11 mouse cellular contexts compared by ENCODE assay signal in genomic region chr11:5498931-5499661, GRCm38 (mm10). TPM values are rescaled to one million over a fixed set of nuclear protein-coding genes. Genes with fewer than 3 reads are reported as not detected.
DNase-seq lines count a peak whose midpoint lies in the region; ATAC-seq lines count a peak whose summit lies in the region.
"Had no signal": no experiment of that assay in that cellular context is flagged by ENCODE, and none has a peak within 500 bp of the region (broad histone marks: within the 10 kb centered on the region; RNA-seq: fewer than 3 reads in every experiment).

No protein-coding gene starts in this region.

- H3K27me3 ChIP-seq in lung, embryonic 15.5 days = no peaks in the 10 kb centered on the region
- no peaks in the 10 kb centered on the region for H3K27me3 ChIP-seq in intestine, embryonic 15.5 days (replicated peaks)
- no peaks in the 10 kb centered on the region for H3K27me3 ChIP-seq in stomach, embryonic 16.5 days (ENCODE audit: control insufficient read depth, insufficient read depth, low read length)
- H3K27me3 ChIP-seq in midbrain, embryonic 14.5 days (ENCODE audit: control insufficient read depth, insufficient read depth, low read length) = no peaks in the 10 kb centered on the region
- H3K27me3 ChIP-seq: midbrain, embryonic 12.5 days had no signal

- ATAC-seq in lung, embryonic 15.5 days (ENCODE audit: borderline replicate concordance, extremely low read depth, low FRiP score, low TSS enrichment) = no peak
- ATAC-seq in intestine, embryonic 15.5 days = peak; percentile 79
- ATAC-seq in stomach, embryonic 16.5 days (ENCODE audit: insufficient read depth, low FRiP score) = peak; percentile 68
- no peak for ATAC-seq in midbrain, embryonic 14.5 days (ENCODE audit: low FRiP score, low TSS enrichment)
- ATAC-seq in megakaryocyte progenitor cell, adult 5-6 weeks (replicated peaks; ENCODE audit: poor library complexity) = no peak

- H3K4me2 ChIP-seq in lung, embryonic 15.5 days = no peak overlapping the region
- no peak overlapping the region for H3K4me2 ChIP-seq in intestine, embryonic 15.5 days (replicated peaks)
- no peak overlapping the region for H3K4me2 ChIP-seq in stomach, embryonic 16.5 days (ENCODE audit: low read depth, low read length)
- H3K4me2 ChIP-seq in midbrain, embryonic 14.5 days (ENCODE audit: low read length) = no peak overlapping the region
- H3K4me2 ChIP-seq: midbrain, embryonic 12.5 days had no signal

- WGBS in lung, embryonic 15.5 days = 48% methylated on average over 13 of the region's 13 CpGs
- 66% methylated on average over 13 of the region's 13 CpGs for WGBS in intestine, embryonic 15.5 days
- 50% methylated on average over 13 of the region's 13 CpGs for WGBS in stomach, embryonic 16.5 days
- 81% methylated on average over 13 of the region's 13 CpGs for WGBS in midbrain, embryonic 14.5 days

- no peaks in the 10 kb centered on the region for H3K36me3 ChIP-seq in lung, embryonic 15.5 days
- no peaks in the 10 kb centered on the region for H3K36me3 ChIP-seq in intestine, embryonic 15.5 days
- H3K36me3 ChIP-seq in stomach, embryonic 16.5 days (ENCODE audit: control insufficient read depth, insufficient read depth, low read length) = no peaks in the 10 kb centered on the region
- no peaks in the 10 kb centered on the region for H3K36me3 ChIP-seq in midbrain, embryonic 14.5 days (ENCODE audit: control insufficient read depth, insufficient read depth, low read length)
- H3K36me3 ChIP-seq: midbrain, embryonic 12.5 days had no signal

- H3K4me1 ChIP-seq in lung, embryonic 15.5 days = peaks cover 14% of the 10 kb centered on the region
- peaks cover 7% of the 10 kb centered on the region; the same call in 1 of the 2 replicates for H3K4me1 ChIP-seq in intestine, embryonic 15.5 days (replicated peaks)
- peaks cover 7% of the 10 kb centered on the region; the same call in 1 of the 2 replicates for H3K4me1 ChIP-seq in stomach, embryonic 16.5 days (ENCODE audit: control insufficient read depth, insufficient read depth, low read length)
- no peaks in the 10 kb centered on the region for H3K4me1 ChIP-seq in midbrain, embryonic 14.5 days (ENCODE audit: control insufficient read depth, insufficient read depth, low read length)
- H3K4me1 ChIP-seq: midbrain, embryonic 12.5 days had no signal

- H3K9ac ChIP-seq in lung, embryonic 15.5 days = no peak overlapping the region
- H3K9ac ChIP-seq in intestine, embryonic 15.5 days = no peak overlapping the region
- peak overlapping the region; percentile 4; the same call in 1 of the 2 replicates for H3K9ac ChIP-seq in stomach, embryonic 16.5 days (ENCODE audit: low read length)
- no peak overlapping the region for H3K9ac ChIP-seq in midbrain, embryonic 14.5 days (replicated peaks; ENCODE audit: low read length)
- H3K9ac ChIP-seq: midbrain, embryonic 12.5 days had no signal

- no peaks in the 10 kb centered on the region for H3K9me3 ChIP-seq in lung, embryonic 15.5 days
- H3K9me3 ChIP-seq in intestine, embryonic 15.5 days = no peaks in the 10 kb centered on the region
- no peaks in the 10 kb centered on the region for H3K9me3 ChIP-seq in stomach, embryonic 16.5 days (replicated peaks; ENCODE audit: control insufficient read depth, low read length)
- no peaks in the 10 kb centered on the region for H3K9me3 ChIP-seq in midbrain, embryonic 14.5 days (ENCODE audit: control insufficient read depth, low read length)
- H3K9me3 ChIP-seq: midbrain, embryonic 12.5 days had no signal

- DNase-seq in lung, postnatal 14 days = no peak
- peak; percentile 26 for DNase-seq in liver
- DNase-seq in midbrain, embryonic 14.5 days = no peak
- DNase-seq in B cell, adult 2 months = no peak
- DNase-seq: gastrocnemius, postnatal 25 days; thymus, postnatal 25 days had no signal

- H3K4me3 ChIP-seq in lung, embryonic 15.5 days = no peak overlapping the region
- H3K4me3 ChIP-seq in intestine, embryonic 15.5 days (replicated peaks) = no peak overlapping the region
- H3K4me3 ChIP-seq in stomach, embryonic 16.5 days (replicated peaks; ENCODE audit: low read length) = no peak overlapping the region
- no peak overlapping the region for H3K4me3 ChIP-seq in midbrain, embryonic 14.5 days (replicated peaks; ENCODE audit: low read depth, low read length)
- H3K4me3 ChIP-seq: midbrain, embryonic 12.5 days had no signal

- H3K27ac ChIP-seq in lung, embryonic 15.5 days = peak overlapping the region; percentile 65
- peak overlapping the region; percentile 51 for H3K27ac ChIP-seq in intestine, embryonic 15.5 days
- peak overlapping the region; percentile 77 for H3K27ac ChIP-seq in stomach, embryonic 16.5 days (ENCODE audit: low read length)
- H3K27ac ChIP-seq in midbrain, embryonic 14.5 days (replicated peaks; ENCODE audit: low read depth, low read length) = no peak overlapping the region
- H3K27ac ChIP-seq: midbrain, embryonic 12.5 days had no signal

RNA-seq across cellular contexts. Expression of gene Xbp1, which starts 21.4 kb away (rescaled TPM):
- 211 and 229 TPM in 2 replicates for polyA plus RNA-seq in lung, embryonic 15.5 days (2015; fragmentation: Nextera tagmentation; extraction: Ambion mirVana)
- polyA plus RNA-seq in intestine, embryonic 15.5 days (2015; fragmentation: Nextera tagmentation; extraction: Ambion mirVana) = 237 and 255 TPM in 2 replicates
- polyA plus RNA-seq in stomach, embryonic 16.5 days (2015; fragmentation: Nextera tagmentation; extraction: Ambion mirVana) = 238 and 248 TPM in 2 replicates
- polyA plus RNA-seq in midbrain, embryonic 14.5 days (2014; fragmentation: Nextera tagmentation; extraction: Ambion mirVana) = 130 and 138 TPM in 2 replicates
- 215 and 235 TPM in 2 replicates for total RNA-seq in megakaryocyte progenitor cell, adult 5-6 weeks (2015)
- total RNA-seq in megakaryocyte progenitor cell, adult 5-6 weeks (2017) = 165 and 167 TPM in 2 replicates

RNA-seq across cellular contexts. Expression of gene Ccdc117, which starts 42.9 kb away (rescaled TPM):
- 20.8 and 22.3 TPM in 2 replicates for polyA plus RNA-seq in lung, embryonic 15.5 days (2015; fragmentation: Nextera tagmentation; extraction: Ambion mirVana)
- 15.4 and 17.7 TPM in 2 replicates for polyA plus RNA-seq in intestine, embryonic 15.5 days (2015; fragmentation: Nextera tagmentation; extraction: Ambion mirVana)
- 13.3 and 13.8 TPM in 2 replicates for polyA plus RNA-seq in stomach, embryonic 16.5 days (2015; fragmentation: Nextera tagmentation; extraction: Ambion mirVana)
- 9.2 and 14.8 TPM in 2 replicates for polyA plus RNA-seq in midbrain, embryonic 14.5 days (2014; fragmentation: Nextera tagmentation; extraction: Ambion mirVana)
- total RNA-seq in megakaryocyte progenitor cell, adult 5-6 weeks (2015) = 17.1 and 19.2 TPM in 2 replicates
- total RNA-seq in megakaryocyte progenitor cell, adult 5-6 weeks (2017) = 29.4 and 32.9 TPM in 2 replicates

RNA-seq across cellular contexts. Expression of gene Znrf3, which starts 54.4 kb away (rescaled TPM):
- polyA plus RNA-seq in lung, embryonic 15.5 days (2015; fragmentation: Nextera tagmentation; extraction: Ambion mirVana) = 14.7 and 15.8 TPM in 2 replicates
- 9.0 and 9.6 TPM in 2 replicates for polyA plus RNA-seq in intestine, embryonic 15.5 days (2015; fragmentation: Nextera tagmentation; extraction: Ambion mirVana)
- 13.3 and 13.9 TPM in 2 replicates for polyA plus RNA-seq in stomach, embryonic 16.5 days (2015; fragmentation: Nextera tagmentation; extraction: Ambion mirVana)
- polyA plus RNA-seq in midbrain, embryonic 14.5 days (2014; fragmentation: Nextera tagmentation; extraction: Ambion mirVana) = 7.2 and 7.8 TPM in 2 replicates
- total RNA-seq in megakaryocyte progenitor cell, adult 5-6 weeks (2015) = 4.7 and 9.3 TPM in 2 replicates
- 2.1 and 2.7 TPM in 2 replicates for total RNA-seq in megakaryocyte progenitor cell, adult 5-6 weeks (2017)

Comparison
In these comparisons a context has a peak if more than half of its experiments do, and no peak if none do; other contexts are left out.
1. ATAC-seq: peak in intestine, embryonic 15.5 days (single experiment) and stomach, embryonic 16.5 days (single experiment); none in lung, embryonic 15.5 days (single experiment), midbrain, embryonic 14.5 days (single experiment) and megakaryocyte progenitor cell, adult 5-6 weeks (single experiment).